Mouse (Mus musculus) neural tube, embryonic 15.5 days (tissue): ENCODE results near the gene Entpd8. TPM values are rescaled to one million over a fixed set of nuclear protein-coding genes. Genes with fewer than 3 reads are reported as not detected.

Experiments used
- ATAC-seq: fragments of 200-750 bp; cut with Nextera tagmentation; 2 replicates; pipeline ENCODE4 v1.8.0; 2017; ENCODE audit warnings: mild to moderate bottlenecking, moderate TSS enrichment, moderate library complexity; ENCODE audit not compliant: low FRiP score
- H3K27ac ChIP-seq: fragments of 300-500 bp; sonication (generic); replicated peaks from 2 replicates; pipeline ENCODE4 v1.5.1; 2015; ENCODE audit warnings: mild to moderate bottlenecking, inconsistent platforms
- H3K27me3 ChIP-seq: fragments of 300-500 bp; sonication (generic); replicated peaks from 2 replicates; pipeline ENCODE4 v1.6.1; 2015; ENCODE audit warnings: inconsistent platforms
- H3K36me3 ChIP-seq: fragments of 300-500 bp; sonication (generic); 2 replicates; pipeline ENCODE4 v1.6.1; 2015; ENCODE audit warnings: inconsistent platforms
- H3K4me1 ChIP-seq: fragments of 300-500 bp; sonication (generic); 2 replicates; pipeline ENCODE4 v1.6.1; 2015; ENCODE audit warnings: inconsistent platforms
- H3K4me2 ChIP-seq: fragments of 300-500 bp; sonication (generic); 2 replicates; pipeline ENCODE4 v1.6.1; 2015; ENCODE audit warnings: inconsistent platforms, mild to moderate bottlenecking, moderate library complexity
- H3K4me3 ChIP-seq: fragments of 300-500 bp; sonication (generic); replicated peaks from 2 replicates; pipeline ENCODE4 v1.5.1; 2015; ENCODE audit warnings: mild to moderate bottlenecking, inconsistent platforms
- H3K9ac ChIP-seq: fragments of 300-500 bp; sonication (generic); replicated peaks from 2 replicates; pipeline ENCODE4 v1.6.1; 2015; ENCODE audit warnings: mild to moderate bottlenecking, inconsistent platforms
- H3K9me3 ChIP-seq: fragments of 300-500 bp; sonication (generic); replicated peaks from 2 replicates; pipeline ENCODE4 v1.6.1; 2016; ENCODE audit warnings: inconsistent platforms
- WGBS: fragments of 180-500 bp; shearing (Covaris S2); methylation state at CpG from one replicate; pipeline ENCODE4 v1.1.7; 2015; ENCODE audit warnings: mixed read lengths; 5-methylcytosine and 5-hydroxymethylcytosine counted together
- microRNA-seq: library from miRNA; unstranded; fragments of <30 nt; microRNA quantifications from one replicate; pipeline ENCODE4, GENCODE M21; 2017
- polyA plus RNA-seq: library from polyadenylated mRNA; unstranded; fragments of >200 nt; fragmentation: Nextera tagmentation; extraction: Ambion mirVana; gene quantifications from 2 replicates; pipeline ENCODE4 v1.2.1, GENCODE M21; 2015

The Entpd8 gene
- polyA plus RNA-seq, 1 experiment from 2014 or later = not detected

DNA sequence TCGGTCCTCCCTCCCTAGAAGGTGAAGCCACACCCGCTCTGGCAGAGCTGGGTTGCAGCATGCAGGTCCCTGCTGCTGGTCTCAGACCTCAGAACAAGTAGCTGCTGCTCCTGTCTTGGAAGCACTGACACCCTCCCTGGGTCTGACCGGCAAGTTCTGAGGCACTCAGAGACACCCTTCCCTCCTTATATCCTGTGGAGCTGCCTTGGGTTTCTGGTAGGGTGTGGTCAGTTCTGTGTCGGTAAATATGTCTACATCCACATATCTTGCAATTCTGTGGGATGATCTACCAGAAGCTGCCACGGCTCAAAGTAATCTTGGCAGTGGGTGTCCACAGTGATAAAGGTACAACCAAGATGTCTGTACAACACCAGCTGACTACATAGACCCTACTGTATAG is 43.4 kb downstream of the Entpd8 start:
- Histone ChIP-seq H3K36me3 (no peaks in the 10 kb centered on the region), H3K9ac (no peak overlapping the region), H3K27ac (no peak overlapping the region), H3K4me1 (peaks cover 35% of the 10 kb centered on the region), H3K9me3 (no peaks in the 10 kb centered on the region), H3K4me2 (no peak overlapping the region), H3K4me3 (no peak overlapping the region), H3K27me3 (no peaks in the 10 kb centered on the region)
- 88% methylated on average over 5 of the region's 5 CpGs for WGBS
- ATAC-seq = no peak

DNA sequence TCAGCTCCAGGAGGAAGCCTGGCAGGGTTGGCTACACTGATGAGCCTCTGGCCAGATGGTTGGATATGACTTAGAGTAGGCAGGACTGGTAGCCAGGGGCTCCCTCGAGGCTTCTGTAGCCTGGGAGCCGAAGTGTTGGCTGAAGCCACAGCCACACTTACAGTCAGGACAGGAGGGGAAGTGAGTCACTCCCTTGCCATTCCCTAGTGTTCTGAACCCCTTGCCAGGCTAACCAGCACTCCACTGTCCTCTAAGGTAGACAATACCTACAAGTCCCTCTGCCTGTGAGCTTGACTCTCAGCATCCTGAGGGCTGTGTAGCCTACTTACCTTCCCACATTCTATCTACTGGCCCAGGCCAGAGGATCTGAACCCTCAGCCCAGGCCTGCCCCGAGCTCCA is 44.3 kb downstream of the Entpd8 start:
- Histone ChIP-seq H3K27ac (no peak overlapping the region), H3K9me3 (no peaks in the 10 kb centered on the region), H3K4me3 (no peak overlapping the region), H3K4me1 (peaks cover 38% of the 10 kb centered on the region), H3K4me2 (no peak overlapping the region), H3K27me3 (no peaks in the 10 kb centered on the region), H3K36me3 (no peaks in the 10 kb centered on the region), H3K9ac (no peak overlapping the region)
- ATAC-seq = no peak
- 62% methylated on average over 3 of the region's 3 CpGs for WGBS

- no peak for ATAC-seq
- Histone ChIP-seq H3K9ac (no peak overlapping the region), H3K27ac (peak overlapping the region; percentile 76), H3K4me3 (no peak overlapping the region), H3K36me3 (no peaks in the 10 kb centered on the region), H3K4me2 (no peak overlapping the region), H3K27me3 (no peaks in the 10 kb centered on the region), H3K4me1 (peaks cover 38% of the 10 kb centered on the region), H3K9me3 (no peaks in the 10 kb centered on the region)
- WGBS = 63% methylated on average over 6 of the region's 6 CpGs
Observed at GRCm38 (mm10) chr2:25125146-25125545, 45.0 kb downstream of the Entpd8 start.

DNA sequence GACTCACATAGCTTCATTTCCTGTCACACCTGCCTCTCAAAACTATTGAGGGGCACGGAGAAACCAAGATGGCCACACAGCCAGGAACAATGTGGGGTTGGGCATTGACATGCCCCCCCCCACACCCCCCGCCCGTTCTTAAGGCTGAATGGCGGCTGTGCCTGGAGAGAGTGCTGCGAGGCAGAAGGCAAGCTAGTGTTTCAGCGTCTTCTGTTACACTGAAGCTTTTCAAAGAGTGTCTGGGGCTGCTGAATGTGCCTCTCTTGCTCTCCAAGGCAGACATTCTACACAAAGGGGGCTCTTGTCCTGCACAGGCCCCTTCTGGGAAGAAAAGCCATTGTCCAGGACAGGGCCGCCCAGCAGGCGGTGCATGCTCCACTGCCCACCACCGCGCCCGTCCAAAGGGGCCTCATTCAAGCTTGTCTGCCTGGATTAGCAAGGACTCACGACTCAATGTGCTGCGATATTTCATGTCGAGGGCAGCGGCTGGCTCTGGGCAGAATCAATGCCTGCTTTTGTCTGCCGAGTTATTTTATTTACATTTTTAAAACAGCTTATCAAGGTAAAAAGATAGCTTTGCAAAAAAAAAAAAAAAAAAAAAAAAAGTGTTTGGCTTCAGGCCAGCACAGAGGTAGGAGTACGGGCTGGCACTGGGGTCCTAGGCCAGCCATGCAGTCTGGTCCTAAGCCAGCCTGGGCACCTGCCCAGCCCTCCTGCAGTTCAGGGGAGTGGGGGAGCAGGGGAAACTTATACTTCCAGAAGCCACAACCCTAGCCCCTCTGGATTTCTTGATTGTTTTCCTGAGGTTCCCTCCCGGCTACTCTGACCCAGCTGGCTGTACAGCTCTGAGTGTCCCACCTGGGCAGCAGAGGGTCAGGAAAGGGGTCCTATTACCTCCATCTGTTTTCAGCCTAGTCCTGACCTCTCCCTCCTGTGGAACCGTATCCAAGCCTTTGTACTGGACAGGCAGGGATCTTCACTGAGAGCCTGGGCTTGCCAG is 46.2 kb downstream of the Entpd8 start:
- Histone ChIP-seq H3K9me3 (no peaks in the 10 kb centered on the region), H3K27ac (peak overlapping the region; percentile 76), H3K9ac (no peak overlapping the region), H3K36me3 (no peaks in the 10 kb centered on the region), H3K4me3 (no peak overlapping the region), H3K4me1 (peaks cover 38% of the 10 kb centered on the region), H3K4me2 (no peak overlapping the region), H3K27me3 (no peaks in the 10 kb centered on the region)
- whole genome bisulfite sequencing = 10% methylated on average over 19 of the region's 19 CpGs
- peak; percentile 87 for ATAC-seq

GRCm38 (mm10) chr2:25127206-25127605 is 47.1 kb downstream of the Entpd8 start:
- no peak for ATAC-seq
- Histone ChIP-seq H3K4me2 (no peak overlapping the region), H3K27ac (peak overlapping the region; percentile 76), H3K9ac (no peak overlapping the region), H3K9me3 (no peaks in the 10 kb centered on the region), H3K4me3 (no peak overlapping the region), H3K36me3 (no peaks in the 10 kb centered on the region), H3K4me1 (peaks cover 38% of the 10 kb centered on the region), H3K27me3 (no peaks in the 10 kb centered on the region)
- WGBS = 37% methylated on average over 5 of the region's 5 CpGs

- H3K4me1 ChIP-seq = peaks cover 38% of the 10 kb centered on the region
- ATAC-seq = no peak
- no peak overlapping the region for H3K9ac ChIP-seq
- H3K36me3 ChIP-seq = no peaks in the 10 kb centered on the region
- 0 out of 2 replicates have a peak overlapping the region, but pooled peaks have one; percentile 6 for H3K27ac ChIP-seq
- no peak overlapping the region for H3K4me2 ChIP-seq
- no peaks in the 10 kb centered on the region for H3K9me3 ChIP-seq
- H3K4me3 ChIP-seq = no peak overlapping the region
- WGBS = 70% methylated on average over 11 of the region's 11 CpGs
- no peaks in the 10 kb centered on the region for H3K27me3 ChIP-seq
Observed at GRCm38 (mm10) chr2:25128072-25128471, 48.0 kb downstream of the Entpd8 start.

DNA sequence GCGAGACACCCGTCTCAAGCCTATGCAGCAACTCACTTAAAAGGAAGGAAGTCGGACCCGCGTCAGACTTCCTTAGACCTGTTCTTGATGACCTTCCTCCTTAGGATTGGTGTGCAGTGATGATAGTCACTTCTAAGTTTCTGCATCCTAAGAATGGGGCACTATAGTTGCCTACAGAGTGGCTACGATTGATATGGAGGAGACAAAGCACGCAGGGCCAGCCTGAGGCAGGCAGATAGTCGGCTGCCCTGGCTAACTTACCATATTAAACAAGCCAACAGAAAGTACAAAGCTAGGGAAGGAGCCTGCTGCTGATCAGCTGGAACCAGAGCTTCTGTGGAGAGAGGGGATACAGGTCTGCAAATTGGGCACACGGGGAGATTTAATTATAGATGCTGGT is 51.5 kb downstream of the Entpd8 start:
- peaks cover 20% of the 10 kb centered on the region for H3K4me1 ChIP-seq
- 82% methylated on average over 9 of the region's 9 CpGs for WGBS
- no peaks in the 10 kb centered on the region for H3K9me3 ChIP-seq
- no peak for ATAC-seq
- H3K9ac ChIP-seq = no peak overlapping the region
- H3K27ac ChIP-seq = no peak overlapping the region
- no peaks in the 10 kb centered on the region for H3K27me3 ChIP-seq
- H3K4me2 ChIP-seq = no peak overlapping the region
- no peak overlapping the region for H3K4me3 ChIP-seq
- H3K36me3 ChIP-seq = no peaks in the 10 kb centered on the region

Small RNA genes within 50 kb of the gene (microRNA-seq; reads per million reads assigned to microRNA genes)
- not detected for gene Gm24328
- not detected for gene Mir7664

Other genes starting within 250 kb of the Entpd8 start
- 75.0 and 76.4 TPM in 2 replicates for gene Ehmt1, start 160.7 kb upstream of the Entpd8 start, polyA plus RNA-seq
- gene Arrdc1, start 145.1 kb upstream of the Entpd8 start, polyA plus RNA-seq = 43.9 and 46.8 TPM in 2 replicates
- 21.3 and 26.2 TPM in 2 replicates for gene Zmynd19, start 130.5 kb upstream of the Entpd8 start, polyA plus RNA-seq
- gene Dph7, start 117.9 kb upstream of the Entpd8 start, polyA plus RNA-seq = 38.6 and 41.7 TPM in 2 replicates
- 167 and 179 TPM in 2 replicates for gene Mrpl41, start 105.2 kb upstream of the Entpd8 start, polyA plus RNA-seq
- gene Pnpla7, start 104.3 kb upstream of the Entpd8 start, polyA plus RNA-seq = 2.8 and 5.0 TPM in 2 replicates
- 149 and 173 TPM in 2 replicates for gene Nsmf, start 25.9 kb upstream of the Entpd8 start, polyA plus RNA-seq
- 0.52 TPM in 1 of 2 replicates, not detected in the other for gene Noxa1, start 14.8 kb downstream of the Entpd8 start, polyA plus RNA-seq
- gene Nrarp, start 100.5 kb downstream of the Entpd8 start, polyA plus RNA-seq = 15.0 and 16.8 TPM in 2 replicates
- gene Tor4a, start 116.6 kb downstream of the Entpd8 start, polyA plus RNA-seq = 1.6 and 5.9 TPM in 2 replicates
- 101 and 105 TPM in 2 replicates for gene Nelfb, start 131.2 kb downstream of the Entpd8 start, polyA plus RNA-seq
- not detected in 2 replicates for gene Stpg3, start 134.3 kb downstream of the Entpd8 start, polyA plus RNA-seq
- gene Fam166a, start 138.4 kb downstream of the Entpd8 start, polyA plus RNA-seq = not detected in 2 replicates
- gene Tubb4b, start 144.4 kb downstream of the Entpd8 start, polyA plus RNA-seq = 462 and 502 TPM in 2 replicates
- not detected in 2 replicates for gene Slc34a3, start 154.1 kb downstream of the Entpd8 start, polyA plus RNA-seq
- gene Rnf224, start 156.5 kb downstream of the Entpd8 start, polyA plus RNA-seq = not detected in 2 replicates
- gene Rnf208, start 162.0 kb downstream of the Entpd8 start, polyA plus RNA-seq = 158 and 190 TPM in 2 replicates
- 0.36 and 0.47 TPM in 2 replicates for gene Cysrt1, start 162.1 kb downstream of the Entpd8 start, polyA plus RNA-seq
- 4.3 and 4.6 TPM in 2 replicates for gene AL732309.1, start 166.6 kb downstream of the Entpd8 start, polyA plus RNA-seq
- 17.5 and 17.7 TPM in 2 replicates for gene Tmem203, start 175.1 kb downstream of the Entpd8 start, polyA plus RNA-seq
- 14.8 and 16.3 TPM in 2 replicates for gene Tprn, start 182.3 kb downstream of the Entpd8 start, polyA plus RNA-seq
- gene Ssna1, start 192.1 kb downstream of the Entpd8 start, polyA plus RNA-seq = 177 and 183 TPM in 2 replicates
- gene Anapc2, start 192.2 kb downstream of the Entpd8 start, polyA plus RNA-seq = 125 and 129 TPM in 2 replicates
- not detected in 2 replicates for gene Tmem210, start 207.8 kb downstream of the Entpd8 start, polyA plus RNA-seq
- 0.22 and 0.26 TPM in 2 replicates for gene Lrrc26, start 209.6 kb downstream of the Entpd8 start, polyA plus RNA-seq
- gene Grin1, start 238.9 kb downstream of the Entpd8 start, polyA plus RNA-seq = 58.0 and 68.4 TPM in 2 replicates